Mouse (Mus musculus) MEL (cell line): Measurements from ENCODE around the gene Bcas3. TPM values are rescaled to one million over a fixed set of nuclear protein-coding genes. Genes with fewer than 3 reads are reported as not detected.

Experiments
- DNase-seq: peaks from one replicate; pipeline ENCODE4 v3.0.0; 2011; ENCODE audit warnings: low read depth, low spot score
- H3K27ac ChIP-seq: 2 replicates; pipeline ENCODE4 v1.5.1; 2012; ENCODE audit warnings: low read depth, mild to moderate bottlenecking, control low read depth, low read length, moderate library complexity; ENCODE audit not compliant: control insufficient read depth
- H3K27me3 ChIP-seq, 2 experiments: fragments of 150-350 bp in 1 of 2; sonication (generic) in 1 of 2; 2 replicates each; pipeline ENCODE4 v1.6.1; 2012; ENCODE audit warnings: low read length in 2 of 2, mild to moderate bottlenecking in 2 of 2, improper control_type of control experiment in 1 of 2, moderate library complexity in 1 of 2; ENCODE audit not compliant: insufficient read depth in 2 of 2, control insufficient read depth in 1 of 2
- H3K36me3 ChIP-seq, 2 experiments: 2 replicates each; pipeline ENCODE4 v1.6.1; 2012 to 2014; ENCODE audit warnings: low read length in 2 of 2, improper control_type of control experiment in 1 of 2, inconsistent platforms in 1 of 2, mild to moderate bottlenecking in 1 of 2; ENCODE audit not compliant: insufficient read depth in 2 of 2, control insufficient read depth in 1 of 2
- H3K4me1 ChIP-seq, 2 experiments: fragments of 150-350 bp in 1 of 2; sonication (generic) in 1 of 2; 2 replicates each; pipeline ENCODE4 v1.6.1; 2012; ENCODE audit warnings: low read length in 2 of 2, improper control_type of control experiment in 1 of 2, mild to moderate bottlenecking in 1 of 2; ENCODE audit not compliant: insufficient read depth in 2 of 2, control insufficient read depth in 1 of 2
- H3K4me3 ChIP-seq, 2 experiments: fragments of 150-350 bp in 1 of 2; sonication (generic) in 1 of 2; 2 replicates each; pipeline ENCODE4 v1.5.1; 2012; ENCODE audit warnings: low read depth in 2 of 2, low read length in 2 of 2, mild to moderate bottlenecking in 2 of 2, moderate library complexity in 2 of 2, control low read depth in 1 of 2, improper control_type of control experiment in 1 of 2; ENCODE audit not compliant: control insufficient read depth in 1 of 2, insufficient read depth in 1 of 2
- H3K79me2 ChIP-seq: 2 replicates; pipeline ENCODE4 v1.6.1; 2012; ENCODE audit warnings: mild to moderate bottlenecking, low read length, moderate library complexity; ENCODE audit not compliant: control insufficient read depth, poor library complexity, insufficient read depth
- H3K9ac ChIP-seq: 2 replicates; pipeline ENCODE4 v1.6.1; 2012; ENCODE audit warnings: low read depth, mild to moderate bottlenecking, control low read depth, low read length, moderate library complexity; ENCODE audit not compliant: control insufficient read depth, poor library complexity, severe bottlenecking
- H3K9me3 ChIP-seq: fragments of 150-350 bp; sonication (generic); replicated peaks from 2 replicates; pipeline ENCODE4 v1.6.1; 2012; ENCODE audit warnings: mild to moderate bottlenecking, low read length, improper control_type of control experiment, moderate library complexity; ENCODE audit not compliant: insufficient read depth
- CHD1 ChIP-seq: IDR thresholded peaks from 2 replicates; pipeline ENCODE4 v1.6.1; 2012; ENCODE audit warnings: low read depth, mild to moderate bottlenecking, inconsistent platforms, low read length, improper control_type of control experiment
- CHD2 ChIP-seq: IDR thresholded peaks from 2 replicates; pipeline ENCODE4 v1.6.1; 2011; ENCODE audit warnings: low read length, improper control_type of control experiment
- CTCF ChIP-seq, 3 experiments: IDR thresholded peaks in 2 of 3; conservative IDR thresholded peaks in 1 of 3; 2 replicates each; pipeline ENCODE4 v1.5.1; 2011 to 2012; ENCODE audit warnings: low read length in 3 of 3, low read depth in 2 of 3, mild to moderate bottlenecking in 2 of 3, improper control_type of control experiment in 1 of 3, inconsistent platforms in 1 of 3, mixed read lengths in 1 of 3, moderate library complexity in 1 of 3; ENCODE audit not compliant: control insufficient read depth in 1 of 3, insufficient read depth in 1 of 3, poor library complexity in 1 of 3, severe bottlenecking in 1 of 3
- ELF1 ChIP-seq: IDR thresholded peaks from 2 replicates; pipeline ENCODE4 v1.6.1; 2014; ENCODE audit warnings: low read depth, mild to moderate bottlenecking, inconsistent platforms, low read length, improper control_type of control experiment, moderate library complexity
- EP300 ChIP-seq, 2 experiments: IDR thresholded peaks; 2 replicates each; pipeline ENCODE4 v1.6.1; 2011; ENCODE audit warnings: improper control_type of control experiment in 2 of 2, low read length in 2 of 2, low read depth in 1 of 2, mild to moderate bottlenecking in 1 of 2
- GABPA ChIP-seq: IDR thresholded peaks from 2 replicates; pipeline ENCODE4 v1.6.1; 2012; ENCODE audit warnings: low read depth, mild to moderate bottlenecking, inconsistent platforms, low read length, improper control_type of control experiment, moderate library complexity
- GATA1 ChIP-seq: IDR thresholded peaks from 2 replicates; pipeline ENCODE4 v1.6.1; 2011; ENCODE audit warnings: low read depth, low read length, improper control_type of control experiment
- HCFC1 ChIP-seq: IDR thresholded peaks from 2 replicates; pipeline ENCODE4 v1.6.1; 2012; ENCODE audit warnings: low read depth, mild to moderate bottlenecking, inconsistent platforms, low read length, improper control_type of control experiment, moderate library complexity
- JUND ChIP-seq: IDR thresholded peaks from 2 replicates; pipeline ENCODE4 v1.6.1; 2011; ENCODE audit warnings: low read depth, mild to moderate bottlenecking, improper control_type of control experiment, low read length
- MAFK ChIP-seq: IDR thresholded peaks from 2 replicates; pipeline ENCODE4 v1.6.1; 2011; ENCODE audit warnings: low read depth, mild to moderate bottlenecking, low read length, improper control_type of control experiment, borderline replicate concordance
- MAX ChIP-seq: IDR thresholded peaks from 2 replicates; pipeline ENCODE4 v1.6.1; 2011; ENCODE audit warnings: low read length, improper control_type of control experiment
- MAZ ChIP-seq: IDR thresholded peaks from 2 replicates; pipeline ENCODE4 v1.6.1; 2012; ENCODE audit warnings: low read depth, mild to moderate bottlenecking, inconsistent platforms, low read length, improper control_type of control experiment
- MEF2A ChIP-seq: IDR thresholded peaks from 2 replicates; pipeline ENCODE4 v1.6.1; 2014; ENCODE audit warnings: low read depth, mild to moderate bottlenecking, inconsistent platforms, low read length, improper control_type of control experiment; ENCODE audit not compliant: poor library complexity, insufficient replicate concordance, severe bottlenecking; ENCODE audit errors: extremely low read depth
- MYB ChIP-seq: IDR thresholded peaks from 2 replicates; pipeline ENCODE4 v1.6.1; 2011; ENCODE audit warnings: mild to moderate bottlenecking, low read depth, low read length, improper control_type of control experiment
- MYC ChIP-seq: IDR thresholded peaks from 2 replicates; pipeline ENCODE4 v1.6.1; 2011; ENCODE audit warnings: low read depth, mild to moderate bottlenecking, low read length, improper control_type of control experiment, moderate library complexity
- NELFE ChIP-seq: IDR thresholded peaks from 2 replicates; pipeline ENCODE4 v1.6.1; 2011; ENCODE audit warnings: low read depth, low read length, improper control_type of control experiment
- NRF1 ChIP-seq: IDR thresholded peaks from 2 replicates; pipeline ENCODE4 v1.6.1; 2014; ENCODE audit warnings: low read depth, mild to moderate bottlenecking, inconsistent platforms, low read length, improper control_type of control experiment, moderate library complexity; ENCODE audit not compliant: poor library complexity, insufficient read depth, severe bottlenecking
- POLR2A ChIP-seq, 2 experiments: IDR thresholded peaks; 2 replicates each; pipeline ENCODE4 v1.6.1; 2011 to 2012; ENCODE audit warnings: low read length in 2 of 2, mild to moderate bottlenecking in 2 of 2, control low read depth in 1 of 2, improper control_type of control experiment in 1 of 2, low read depth in 1 of 2, moderate library complexity in 1 of 2; ENCODE audit not compliant: control insufficient read depth in 1 of 2, insufficient read depth in 1 of 2, poor library complexity in 1 of 2
- POLR2AphosphoS5 ChIP-seq: IDR thresholded peaks from 2 replicates; pipeline ENCODE4 v1.6.1; 2012; ENCODE audit warnings: low read depth, borderline replicate concordance, mild to moderate bottlenecking, inconsistent platforms, low read length, moderate library complexity, mixed read lengths
- RAD21 ChIP-seq: IDR thresholded peaks from 2 replicates; pipeline ENCODE4 v1.6.1; 2011; ENCODE audit warnings: mild to moderate bottlenecking, low read depth, low read length, improper control_type of control experiment
- RCOR1 ChIP-seq: IDR thresholded peaks from 2 replicates; pipeline ENCODE4 v1.6.1; 2012; ENCODE audit warnings: low read depth, mild to moderate bottlenecking, inconsistent platforms, low read length, improper control_type of control experiment
- SIN3A ChIP-seq: IDR thresholded peaks from 2 replicates; pipeline ENCODE4 v1.6.1; 2012; ENCODE audit warnings: low read length, improper control_type of control experiment, inconsistent platforms
- SMC3 ChIP-seq: IDR thresholded peaks from 2 replicates; pipeline ENCODE4 v1.6.1; 2011; ENCODE audit warnings: low read depth, low read length, improper control_type of control experiment
- TAL1 ChIP-seq: IDR thresholded peaks from 2 replicates; pipeline ENCODE4 v1.6.1; 2012; ENCODE audit warnings: mild to moderate bottlenecking, inconsistent platforms, low read length, moderate library complexity, mixed read lengths
- TBP ChIP-seq: IDR thresholded peaks from 2 replicates; pipeline ENCODE4 v1.8.0; 2011; ENCODE audit warnings: low read depth, low read length, improper control_type of control experiment
- USF1 ChIP-seq: IDR thresholded peaks from 2 replicates; pipeline ENCODE4 v1.6.1; 2014; ENCODE audit warnings: low read depth, mild to moderate bottlenecking, inconsistent platforms, low read length, improper control_type of control experiment, moderate library complexity
- ZC3H11A ChIP-seq: IDR thresholded peaks from 2 replicates; pipeline ENCODE4 v1.6.1; 2012; ENCODE audit warnings: low read depth, mild to moderate bottlenecking, inconsistent platforms, low read length, improper control_type of control experiment
- ZMIZ1 ChIP-seq: IDR thresholded peaks from 2 replicates; pipeline ENCODE4 v1.6.1; 2012; ENCODE audit warnings: low read depth, mild to moderate bottlenecking, inconsistent platforms, low read length, improper control_type of control experiment, moderate library complexity
- ZNF384 ChIP-seq: IDR thresholded peaks from 2 replicates; pipeline ENCODE4 v1.6.1; 2012; ENCODE audit warnings: low read depth, mild to moderate bottlenecking, inconsistent platforms, low read length, improper control_type of control experiment
- polyA plus RNA-seq, 2 experiments: library from polyadenylated mRNA; stranded (reverse) in 1 of 2; unstranded in 1 of 2; fragments of >175 nt in 1 of 2; fragments of >200 nt in 1 of 2; gene quantifications; 2 replicates each; pipeline versions ENCODE4 v1.2.1 to v1.2.4; 2012; ENCODE audit warnings: low replicate concordance in 2 of 2, low read depth in 1 of 2; ENCODE audit not compliant: insufficient read length in 2 of 2, insufficient read depth in 1 of 2, missing spikeins in 1 of 2
- total RNA-seq: library from RNA; depleted of rRNA; stranded (reverse); fragments of 300-350 nt; gene quantifications from 2 replicates; pipeline ENCODE4 v1.2.3, GENCODE M21; 2012

Bcas3 gene
- total and polyA plus RNA-seq, 3 experiments: 8.6 to 14.7 TPM; not detected in 1

DNA sequence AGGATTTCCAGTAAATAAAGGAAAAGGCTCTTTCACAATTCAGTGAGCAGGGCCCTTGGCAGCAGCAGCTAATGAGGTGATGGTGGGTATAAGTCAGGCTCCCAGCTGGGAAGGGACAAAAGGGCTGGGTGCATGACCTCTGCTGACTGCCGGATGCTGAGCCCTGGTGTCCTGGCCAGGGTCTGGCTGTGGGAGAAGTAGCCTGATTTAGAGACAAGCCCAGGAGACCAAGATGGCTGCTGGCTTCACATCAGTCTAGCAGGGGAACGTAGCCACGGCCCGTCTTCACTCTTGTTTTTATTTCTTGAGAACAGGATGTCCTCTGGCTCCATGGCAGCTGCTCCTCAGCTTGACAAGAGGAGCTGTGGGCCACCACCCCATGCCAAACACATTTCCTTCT, 493.5 kb downstream of the Bcas3 start:
- Histone ChIP-seq H3K27me3 (no peaks in the 10 kb centered on the region), H3K9me3 (no peaks in the 10 kb centered on the region), H3K4me1 (peaks cover 4 to 9% of the 10 kb centered on the region in 2 experiments; a peak in 3 of 4 replicates), H3K27ac (no peak overlapping the region), H3K9ac (no peak overlapping the region), H3K4me3 (no peak overlapping the region), H3K36me3 (no peaks in the 10 kb centered on the region), H3K79me2 (no peaks in the 10 kb centered on the region; the same call in 1 of the 2 replicates)
- DNase-seq: no peak
- TF ChIP-seq SIN3A (no peak), ELF1 (no peak), ZMIZ1 (no peak), GABPA (no peak), JUND (no peak)

DNA sequence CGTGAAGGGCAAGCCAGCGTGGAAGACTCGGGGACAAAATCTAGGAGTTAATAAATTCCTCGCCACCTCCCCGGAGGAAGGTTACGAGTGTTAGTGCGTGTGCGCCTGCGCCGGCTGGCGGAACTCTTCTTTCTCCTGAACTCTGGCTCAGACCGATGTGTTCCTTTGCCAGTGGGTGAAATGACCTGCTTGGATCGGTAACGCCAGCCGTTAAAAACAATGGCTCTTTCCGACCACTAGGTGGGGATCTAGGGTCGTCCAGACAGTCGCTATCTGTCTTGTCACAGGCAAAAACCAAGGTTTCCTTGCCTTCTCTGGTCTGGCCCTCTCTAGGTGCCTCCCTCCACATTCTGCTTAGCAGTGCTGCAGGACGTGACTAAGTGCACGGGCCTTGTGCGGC, 496.1 kb downstream of the Bcas3 start:
- H3K79me2 ChIP-seq: no peaks in the 10 kb centered on the region; the same call in 1 of the 2 replicates
- peak; percentile 98 for DNase-seq
- 0 out of 2 replicates have a peak overlapping the region, but pooled peaks have one; percentile 5 for H3K27ac ChIP-seq
- TF ChIP-seq HCFC1 (0 out of 2 replicates have a peak, but pooled peaks have one; percentile 29), USF1 (no peak), CTCF (IDR thresholded peaks at IDR 0.05 in 2 of 3, conservative IDR thresholded peaks at IDR 0.05 in 1 of 3; ENCODE audit: control insufficient read depth in 1 of 3, insufficient read depth in 1 of 3, low read depth in 2 of 3, low read length in 3 of 3, poor library complexity in 1 of 3, severe bottlenecking in 1 of 3) (peak; percentile 79 to 97 (median 83)), POLR2A (IDR thresholded peaks at IDR 0.05; ENCODE audit: control insufficient read depth in 1 of 2, insufficient read depth in 1 of 2, low read depth in 1 of 2, low read length in 2 of 2, poor library complexity in 1 of 2) (peak in 1 of 2 experiments; percentile 48; a peak in 1 of 4 replicates), TAL1 (no peak; the same call in 1 of the 2 replicates), ZC3H11A (peak; percentile 95), MYC (0 out of 2 replicates have a peak, but pooled peaks have one; percentile 61), MAZ (peak; percentile 65; the same call in 1 of the 2 replicates), MEF2A (no peak), GATA1 (peak; percentile 76), MAFK (no peak), EP300 (IDR thresholded peaks at IDR 0.05; ENCODE audit: low read depth in 1 of 2, low read length in 2 of 2) (peak in 1 of 2 experiments; percentile 49; a peak in 2 of 4 replicates), MAX (peak; percentile 51; the same call in 1 of the 2 replicates), ZNF384 (0 out of 2 replicates have a peak, but pooled peaks have one; percentile 6), NELFE (peak; percentile 43; the same call in 1 of the 2 replicates), RAD21 (peak; percentile 97), POLR2AphosphoS5 (no peak), CHD2 (no peak), CHD1 (no peak), SMC3 (peak; percentile 97), SIN3A (peak; percentile 85), TBP (peak; percentile 89), MYB (peak; percentile 76), NRF1 (peak; percentile 78), RCOR1 (no peak)
- no peaks in the 10 kb centered on the region for H3K27me3 ChIP-seq
- H3K4me3 ChIP-seq: peak overlapping the region; percentile 46 to 47; a peak in 3 of 4 replicates
- H3K4me1 ChIP-seq: peaks cover 4 to 9% of the 10 kb centered on the region in 2 experiments; a peak in 3 of 4 replicates
- peak overlapping the region; percentile 66 for H3K9ac ChIP-seq
- H3K9me3 ChIP-seq: no peaks in the 10 kb centered on the region
- H3K36me3 ChIP-seq: no peaks in the 10 kb centered on the region
